Mouse (Mus musculus): ENCODE measurements around the gene Dcun1d2. TPM values are rescaled to one million over a fixed set of nuclear protein-coding genes. Genes with fewer than 3 reads are reported as not detected.

Dcun1d2 gene
- polyA plus RNA-seq, 1 experiment = 3.9 TPM

DNA sequence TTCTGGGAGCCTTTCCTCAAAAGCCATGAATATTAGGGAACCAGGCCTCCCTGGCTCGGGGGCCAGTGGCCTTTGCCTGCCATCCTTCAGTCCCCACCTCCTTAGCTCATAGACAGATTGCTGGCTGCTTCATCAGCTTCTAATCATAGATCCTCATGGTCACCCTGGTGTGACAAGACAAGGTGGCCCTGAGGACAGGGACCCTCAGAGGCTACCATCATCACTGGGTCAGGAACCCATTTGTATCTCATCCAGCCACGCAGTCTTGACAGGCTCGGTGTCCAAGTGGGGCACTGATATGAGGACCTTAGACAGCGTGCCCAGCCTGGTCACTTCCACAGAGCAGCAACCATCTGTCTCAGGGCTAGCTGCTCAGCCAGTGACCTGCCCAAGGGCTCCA is 57.5 kb downstream of the Dcun1d2 start:
- Histone ChIP-seq H3K27me3 (replicated peaks) (peaks cover 91% of the 10 kb centered on the region), H3K36me3 (replicated peaks; ENCODE audit: low read length) (no peaks in the 10 kb centered on the region), H3K9me3 (no peaks in the 10 kb centered on the region), H3K4me3 (replicated peaks) (no peak overlapping the region), H3K4me1 (peaks cover 29% of the 10 kb centered on the region)
- TF ChIP-seq GATA1 (IDR thresholded peaks at IDR 0.05; ENCODE audit: borderline replicate concordance, low read length) (no peak), FLI1 (IDR thresholded peaks at IDR 0.05; ENCODE audit: low read length) (no peak)

DNA sequence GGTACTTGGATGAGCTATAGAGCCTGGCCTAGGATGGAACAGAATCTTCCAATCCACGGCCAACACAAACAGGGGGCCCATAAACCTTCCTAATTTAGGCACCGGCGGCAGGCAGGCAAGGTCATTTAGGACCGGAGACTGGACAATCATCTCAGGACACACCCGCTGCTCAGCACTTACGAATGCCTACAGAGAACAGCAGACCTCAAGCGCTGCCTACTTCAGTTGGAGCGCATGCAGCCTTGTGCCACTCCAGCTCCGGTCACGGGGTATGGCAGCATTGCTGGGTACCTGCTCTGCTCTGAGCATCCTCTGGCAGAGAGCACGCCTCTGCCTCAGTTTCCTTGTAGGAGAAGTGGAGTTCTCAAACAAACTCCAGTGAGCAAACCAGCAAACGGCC is 58.1 kb downstream of the Dcun1d2 start:
- TF ChIP-seq GATA1 (IDR thresholded peaks at IDR 0.05; ENCODE audit: borderline replicate concordance, low read length) (no peak), FLI1 (IDR thresholded peaks at IDR 0.05; ENCODE audit: low read length) (no peak)
- Histone ChIP-seq H3K4me3 (replicated peaks) (no peak overlapping the region), H3K9me3 (no peaks in the 10 kb centered on the region), H3K4me1 (peaks cover 29% of the 10 kb centered on the region), H3K36me3 (replicated peaks; ENCODE audit: low read length) (no peaks in the 10 kb centered on the region), H3K27me3 (replicated peaks) (peaks cover 91% of the 10 kb centered on the region)

DNA sequence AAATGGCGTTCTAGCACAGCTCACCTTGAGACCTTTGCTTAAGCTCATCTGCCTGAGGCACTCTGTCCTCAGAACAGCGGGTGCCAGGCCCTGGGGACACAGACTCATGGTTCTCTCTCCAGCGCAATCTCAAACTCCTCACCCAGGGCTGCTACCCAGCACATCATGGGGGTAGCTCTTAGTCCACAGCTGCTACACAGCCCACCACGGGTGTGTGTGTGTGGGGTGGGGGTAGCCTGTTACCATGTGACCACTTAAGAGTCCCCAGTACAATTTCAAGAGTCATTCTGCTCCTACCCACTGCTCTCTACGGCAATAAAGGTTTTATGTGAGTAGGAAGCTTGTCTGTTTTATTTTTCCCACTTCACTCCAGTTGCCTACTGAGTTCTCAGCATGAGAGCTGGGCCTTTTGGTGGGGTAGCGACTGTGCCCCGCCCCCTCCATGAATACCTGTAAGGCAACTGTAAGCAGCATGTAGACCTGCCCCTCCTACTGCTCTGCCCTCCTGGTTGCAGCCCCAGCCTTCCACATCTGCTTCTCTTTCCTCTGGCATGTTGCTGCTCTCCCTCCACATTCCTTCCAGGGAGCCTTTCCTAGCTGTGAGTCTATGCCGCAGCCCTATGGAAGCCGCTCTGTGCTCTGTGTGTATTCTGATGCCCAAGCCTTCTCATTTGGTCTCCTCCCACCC is 58.9 kb downstream of the Dcun1d2 start:
- no peaks in the 10 kb centered on the region for H3K36me3 ChIP-seq (replicated peaks; ENCODE audit: low read length)
- no peak overlapping the region for H3K4me3 ChIP-seq (replicated peaks)
- no peaks in the 10 kb centered on the region for H3K9me3 ChIP-seq
- no peak for TF ChIP-seq GATA1 (IDR thresholded peaks at IDR 0.05; ENCODE audit: borderline replicate concordance, low read length)
- no peak for TF ChIP-seq FLI1 (IDR thresholded peaks at IDR 0.05; ENCODE audit: low read length)
- peaks cover 30% of the 10 kb centered on the region for H3K4me1 ChIP-seq
- H3K27me3 ChIP-seq (replicated peaks) = peaks cover 92% of the 10 kb centered on the region

DNA sequence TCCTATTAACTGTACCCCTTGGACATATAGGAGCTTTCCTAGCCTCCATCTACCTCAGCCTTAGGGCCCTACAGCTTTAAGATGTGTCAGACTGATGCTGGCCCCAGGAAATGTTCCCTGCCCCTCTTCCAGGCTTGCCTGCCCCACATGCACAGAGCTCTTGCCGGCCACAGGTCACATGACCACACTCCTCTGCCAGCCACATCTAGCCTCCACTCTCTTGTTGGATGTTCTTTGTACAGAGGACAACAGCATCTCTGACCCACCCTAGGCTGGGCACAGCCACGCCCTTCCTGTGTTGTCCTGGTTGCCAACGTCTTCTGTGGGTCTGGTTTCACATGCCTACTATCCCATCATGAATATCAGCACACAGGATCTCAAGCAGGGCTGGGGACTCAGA is 60.7 kb downstream of the Dcun1d2 start:
- Histone ChIP-seq H3K27me3 (replicated peaks) (peaks cover 96% of the 10 kb centered on the region), H3K9me3 (no peaks in the 10 kb centered on the region), H3K4me3 (replicated peaks) (no peak overlapping the region), H3K4me1 (peaks cover 35% of the 10 kb centered on the region), H3K36me3 (replicated peaks; ENCODE audit: low read length) (no peaks in the 10 kb centered on the region)
- TF ChIP-seq FLI1 (IDR thresholded peaks at IDR 0.05; ENCODE audit: low read length) (no peak), GATA1 (IDR thresholded peaks at IDR 0.05; ENCODE audit: borderline replicate concordance, low read length) (no peak)

DNA sequence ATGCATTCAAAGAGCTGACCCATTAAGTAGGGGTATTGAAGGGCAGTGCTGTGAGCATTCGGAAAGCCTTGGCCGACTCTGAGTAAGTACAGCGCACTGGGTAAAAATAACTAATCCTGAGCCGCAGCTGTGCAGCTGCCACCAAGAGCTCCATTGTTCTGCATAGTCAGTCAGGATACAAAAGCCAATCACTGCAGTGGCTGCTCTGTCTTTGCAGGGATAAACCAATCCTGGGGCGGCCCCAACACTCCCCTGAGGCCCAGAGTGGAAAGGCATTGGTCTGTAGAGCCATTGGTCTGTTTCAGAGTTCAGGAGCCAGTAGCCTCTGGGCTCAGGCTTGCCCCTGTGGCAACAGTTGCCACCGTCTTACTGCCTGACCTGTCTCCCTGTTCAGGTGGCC is 61.6 kb downstream of the Dcun1d2 start:
- Histone ChIP-seq H3K27me3 (replicated peaks) (peaks cover 98% of the 10 kb centered on the region), H3K36me3 (replicated peaks; ENCODE audit: low read length) (no peaks in the 10 kb centered on the region), H3K9me3 (no peaks in the 10 kb centered on the region), H3K4me1 (peaks cover 33% of the 10 kb centered on the region), H3K4me3 (replicated peaks) (no peak overlapping the region)
- TF ChIP-seq FLI1 (IDR thresholded peaks at IDR 0.05; ENCODE audit: low read length) (no peak), GATA1 (IDR thresholded peaks at IDR 0.05; ENCODE audit: borderline replicate concordance, low read length) (no peak)

DNA sequence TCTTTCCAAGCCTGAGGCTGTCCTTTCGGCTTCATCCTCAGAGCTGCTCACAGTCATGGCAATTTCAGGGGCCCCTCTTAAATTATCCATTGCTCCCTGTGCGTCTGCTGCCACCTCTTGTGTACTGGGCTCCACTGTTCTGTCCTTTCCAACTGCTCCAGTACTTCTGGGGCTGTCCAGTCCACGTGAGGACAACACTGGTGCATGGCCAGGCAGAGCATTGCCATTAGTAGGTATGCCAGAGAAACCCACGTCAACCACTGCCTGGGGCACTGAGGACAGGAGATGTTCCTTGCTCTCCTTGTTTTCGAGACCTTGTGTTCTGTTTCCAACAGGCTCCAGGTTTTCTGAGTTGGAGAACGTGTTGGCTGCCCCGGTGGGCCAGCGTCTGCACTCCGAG is 63.5 kb downstream of the Dcun1d2 start:
- Histone ChIP-seq H3K36me3 (replicated peaks; ENCODE audit: low read length) (no peaks in the 10 kb centered on the region), H3K4me1 (peaks cover 36% of the 10 kb centered on the region), H3K27me3 (replicated peaks) (peaks cover 92% of the 10 kb centered on the region), H3K9me3 (no peaks in the 10 kb centered on the region), H3K4me3 (replicated peaks) (no peak overlapping the region)
- TF ChIP-seq FLI1 (IDR thresholded peaks at IDR 0.05; ENCODE audit: low read length) = no peak
- TF ChIP-seq GATA1 (IDR thresholded peaks at IDR 0.05; ENCODE audit: borderline replicate concordance, low read length) = no peak

GRCm38 (mm10) chr8:13218441-13218840 is 69.5 kb downstream of the Dcun1d2 start:
- Histone ChIP-seq H3K4me3 (replicated peaks) (no peak overlapping the region), H3K9me3 (no peaks in the 10 kb centered on the region), H3K4me1 (peaks cover 50% of the 10 kb centered on the region), H3K27me3 (replicated peaks) (peaks cover 46% of the 10 kb centered on the region), H3K36me3 (replicated peaks; ENCODE audit: low read length) (no peaks in the 10 kb centered on the region)
- no peak for TF ChIP-seq FLI1 (IDR thresholded peaks at IDR 0.05; ENCODE audit: low read length)
- TF ChIP-seq GATA1 (IDR thresholded peaks at IDR 0.05; ENCODE audit: borderline replicate concordance, low read length) = no peak

- Histone ChIP-seq H3K4me1 (peaks cover 50% of the 10 kb centered on the region), H3K4me3 (replicated peaks) (no peak overlapping the region), H3K36me3 (replicated peaks; ENCODE audit: low read length) (no peaks in the 10 kb centered on the region), H3K9me3 (no peaks in the 10 kb centered on the region), H3K27me3 (replicated peaks) (peaks cover 42% of the 10 kb centered on the region)
- no peak for TF ChIP-seq FLI1 (IDR thresholded peaks at IDR 0.05; ENCODE audit: low read length)
- TF ChIP-seq GATA1 (IDR thresholded peaks at IDR 0.05; ENCODE audit: borderline replicate concordance, low read length) = no peak
Measured at GRCm38 (mm10) chr8:13217986-13218385, 69.9 kb downstream of the Dcun1d2 start.

DNA sequence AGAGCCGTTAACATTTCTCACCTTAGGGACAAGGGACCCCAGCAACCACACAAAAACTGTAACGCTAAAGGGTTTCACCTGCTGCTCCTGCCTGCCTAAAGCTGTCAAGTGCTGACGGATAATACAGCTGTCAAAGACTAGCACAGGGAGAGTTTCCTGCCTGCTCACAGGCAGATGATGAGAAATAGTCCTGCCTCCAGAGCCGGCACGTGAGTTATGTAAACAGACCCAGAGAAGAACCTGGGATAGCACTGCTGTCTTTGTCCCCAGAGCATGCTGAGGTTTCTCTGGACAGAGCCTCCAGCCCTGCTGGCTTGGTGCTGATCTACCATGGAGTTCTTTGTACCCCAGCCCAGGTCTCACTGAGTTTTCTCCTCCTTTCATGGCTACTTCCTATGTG is 70.8 kb downstream of the Dcun1d2 start:
- peaks cover 57% of the 10 kb centered on the region for H3K4me1 ChIP-seq
- H3K27me3 ChIP-seq (replicated peaks) = peaks cover 33% of the 10 kb centered on the region
- TF ChIP-seq GATA1 (IDR thresholded peaks at IDR 0.05; ENCODE audit: borderline replicate concordance, low read length) = no peak
- TF ChIP-seq FLI1 (IDR thresholded peaks at IDR 0.05; ENCODE audit: low read length) = no peak
- H3K4me3 ChIP-seq (replicated peaks) = no peak overlapping the region
- no peaks in the 10 kb centered on the region for H3K9me3 ChIP-seq
- H3K36me3 ChIP-seq (replicated peaks; ENCODE audit: low read length) = no peaks in the 10 kb centered on the region

GRCm38 (mm10) chr8:13216386-13216785 is 71.5 kb downstream of the Dcun1d2 start:
- peaks cover 26% of the 10 kb centered on the region for H3K27me3 ChIP-seq (replicated peaks)
- TF ChIP-seq FLI1 (IDR thresholded peaks at IDR 0.05; ENCODE audit: low read length) = no peak
- no peak for TF ChIP-seq GATA1 (IDR thresholded peaks at IDR 0.05; ENCODE audit: borderline replicate concordance, low read length)
- no peaks in the 10 kb centered on the region for H3K9me3 ChIP-seq
- no peak overlapping the region for H3K4me3 ChIP-seq (replicated peaks)
- H3K36me3 ChIP-seq (replicated peaks; ENCODE audit: low read length) = no peaks in the 10 kb centered on the region
- peaks cover 60% of the 10 kb centered on the region for H3K4me1 ChIP-seq

All from megakaryocyte, embryonic 14.5 days (primary cell).